10 mouse cellular contexts compared by ENCODE assay signal in genomic region chr1:131378914-131379474, GRCm38 (mm10).
DNase-seq lines count a peak whose midpoint lies in the region; ATAC-seq and TF ChIP-seq lines count a peak whose summit lies in the region.
"Had no signal": no experiment of that assay in that cellular context is flagged by ENCODE, and none has a peak within 500 bp of the region (broad histone marks: within the 10 kb centered on the region; RNA-seq: fewer than 3 reads in every experiment).

No protein-coding gene starts in this region.

- no peak for ATAC-seq in kidney, postnatal 0 days (replicated peaks; ENCODE audit: low FRiP score, low read depth)
- ATAC-seq in limb, embryonic 15.5 days (ENCODE audit: insufficient number of reproducible peaks, low FRiP score, low TSS enrichment, low read depth): no peak

- no peak overlapping the region for H3K4me2 ChIP-seq in kidney, postnatal 0 days (ENCODE audit: low read length)
- no peak overlapping the region for H3K4me2 ChIP-seq in limb, embryonic 15.5 days

- H3K4me1 ChIP-seq in kidney, postnatal 0 days (replicated peaks; ENCODE audit: insufficient read depth, low read length): peaks cover 11% of the 10 kb centered on the region; the same call in 1 of the 2 replicates
- H3K4me1 ChIP-seq in ES-E14 (ENCODE audit: control insufficient read depth in 2 of 2, insufficient read depth in 2 of 2, low read length in 2 of 2, poor library complexity in 1 of 2): no peaks in the 10 kb centered on the region
- peaks cover 2% of the 10 kb centered on the region; the same call in 1 of the 2 replicates for H3K4me1 ChIP-seq in cortical plate, adult 2 months (ENCODE audit: control insufficient read depth, insufficient read depth, low read length)
- peaks cover 15% of the 10 kb centered on the region for H3K4me1 ChIP-seq in limb, embryonic 15.5 days

- TF ChIP-seq POLR2A in cortical plate, adult 2 months (IDR thresholded peaks at IDR 0.05; ENCODE audit: extremely low read depth, insufficient read depth, low read length): no peak

- no peaks in the 10 kb centered on the region for H3K27me3 ChIP-seq in kidney, postnatal 0 days (ENCODE audit: insufficient read depth, low read length)
- H3K27me3 ChIP-seq in limb, embryonic 15.5 days: no peaks in the 10 kb centered on the region

- no peak overlapping the region for H3K9ac ChIP-seq in kidney, postnatal 0 days (ENCODE audit: low read depth, low read length)
- H3K9ac ChIP-seq in ES-E14 (ENCODE audit: insufficient read depth, low read depth, low read length, poor library complexity, severe bottlenecking): no peak overlapping the region
- no peak overlapping the region for H3K9ac ChIP-seq in limb, embryonic 15.5 days
- H3K9ac ChIP-seq: liver, embryonic 14.5 days had no signal

- 62% methylated on average over 1 of the region's 1 CpGs for WGBS in kidney, postnatal 0 days
- 59% methylated on average over 1 of the region's 1 CpGs for WGBS in limb, embryonic 15.5 days

- peak overlapping the region; percentile 10; the same call in 1 of the 2 replicates for H3K27ac ChIP-seq in kidney, postnatal 0 days
- no peak overlapping the region; the same call in 1 of the 2 replicates for H3K27ac ChIP-seq in ES-E14 (ENCODE audit: insufficient read depth, low read depth, low read length, poor library complexity, severe bottlenecking)
- peak overlapping the region; percentile 84 for H3K27ac ChIP-seq in cortical plate, adult 2 months (ENCODE audit: insufficient read depth, low read length)
- H3K27ac ChIP-seq in limb, embryonic 15.5 days: peak overlapping the region; percentile 47; the same call in 1 of the 2 replicates
- H3K27ac ChIP-seq: liver, embryonic 14.5 days had no signal

- H3K36me3 ChIP-seq in kidney, postnatal 0 days (ENCODE audit: insufficient read depth, low read length): no peaks in the 10 kb centered on the region
- H3K36me3 ChIP-seq in ES-E14 (ENCODE audit: control insufficient read depth, insufficient read depth, low read length, poor library complexity, severe bottlenecking): peaks cover 3% of the 10 kb centered on the region; the same call in 1 of the 2 replicates
- peaks cover 7% of the 10 kb centered on the region for H3K36me3 ChIP-seq in limb, embryonic 15.5 days

- H3K4me3 ChIP-seq in kidney, postnatal 0 days (replicated peaks; ENCODE audit: low read depth, low read length): no peak overlapping the region
- no peak overlapping the region for H3K4me3 ChIP-seq in ES-E14 (ENCODE audit: insufficient read depth in 1 of 2, low read depth in 1 of 2, low read length in 2 of 2, poor library complexity in 1 of 2, severe bottlenecking in 1 of 2)
- no peak overlapping the region for H3K4me3 ChIP-seq in cortical plate, adult 2 months (ENCODE audit: insufficient read depth, low read length)
- H3K4me3 ChIP-seq in limb, embryonic 15.5 days: no peak overlapping the region

- peak; percentile 36 for DNase-seq in kidney, postnatal 0 days (ENCODE audit: low spot score)
- no peak for DNase-seq in kidney, adult 11 months
- no peak for DNase-seq in ES-E14 (ENCODE audit: low read depth, low spot score)
- DNase-seq in gastrocnemius, adult 18-20 months (ENCODE audit: low spot score): no peak
- DNase-seq in gastrocnemius, postnatal 25 days: no peak
- DNase-seq: cerebellum, postnatal 36 days; kidney, adult 18-20 months had no signal

- no peak for TF ChIP-seq CTCF in kidney, postnatal 0 days (IDR thresholded peaks at IDR 0.05; ENCODE audit: low read depth)
- TF ChIP-seq CTCF in cortical plate, adult 2 months (IDR thresholded peaks at IDR 0.05; ENCODE audit: extremely low read depth, insufficient read depth, low read length): no peak

- H3K9me3 ChIP-seq in kidney, postnatal 0 days (replicated peaks; ENCODE audit: low read length): no peaks in the 10 kb centered on the region
- no peaks in the 10 kb centered on the region for H3K9me3 ChIP-seq in ES-E14 (ENCODE audit: control insufficient read depth, insufficient read depth, low read depth, low read length)
- no peaks in the 10 kb centered on the region for H3K9me3 ChIP-seq in limb, embryonic 15.5 days

- in situ Hi-C loops in ES-E14 (cut with MboI; ENCODE audit: low sequenced_read_pairs in 2 of 2, unreplicated experiment in 2 of 2): no loop called here

TF ChIP-seq in ES-E14, 5 proteins besides CTCF, POLR2A, EP300 and RAD21:
- TF ChIP-seq HCFC1 (IDR thresholded peaks at IDR 0.05; ENCODE audit: borderline replicate concordance, insufficient read depth, low read length): no peak
- 0 out of 2 replicates have a peak, but pooled peaks have one; percentile 29 for TF ChIP-seq ZNF384 (IDR thresholded peaks at IDR 0.05; ENCODE audit: low read depth, low read length)
